Mouse (Mus musculus) forebrain, embryonic 12.5 days (tissue): ENCODE measurements around the gene Rin1. TPM values are rescaled to one million over a fixed set of nuclear protein-coding genes. Genes with fewer than 3 reads are reported as not detected.
"Not testable (repeated sequence)": the region's sequence is repeated elsewhere in the genome, so short reads cannot be mapped to it uniquely, and the experiment has no call there.

Experiments used
- ATAC-seq: fragments of 200-750 bp; cut with Nextera tagmentation; 2 replicates; pipeline ENCODE4 v1.8.0; 2017; ENCODE audit warnings: moderate TSS enrichment; ENCODE audit not compliant: low FRiP score
- H3K27ac ChIP-seq: fragments of 300-500 bp; sonication (generic); 2 replicates; pipeline ENCODE4 v1.5.1; 2016; ENCODE audit warnings: mild to moderate bottlenecking
- H3K27me3 ChIP-seq: fragments of 300-500 bp; sonication (generic); 2 replicates; pipeline ENCODE4 v1.6.1; 2016; ENCODE audit warnings: mild to moderate bottlenecking
- H3K36me3 ChIP-seq: fragments of 300-500 bp; sonication (generic); replicated peaks from 2 replicates; pipeline ENCODE4 v1.6.1; 2016; ENCODE audit warnings: mild to moderate bottlenecking
- H3K4me1 ChIP-seq: fragments of 300-500 bp; sonication (generic); 2 replicates; pipeline ENCODE4 v1.6.1; 2016
- H3K4me2 ChIP-seq: fragments of 300-500 bp; sonication (generic); 2 replicates; pipeline ENCODE4 v1.6.1; 2016; ENCODE audit warnings: mild to moderate bottlenecking, moderate library complexity
- H3K4me3 ChIP-seq: fragments of 300-500 bp; sonication (generic); replicated peaks from 2 replicates; pipeline ENCODE4 v1.5.1; 2016; ENCODE audit warnings: mild to moderate bottlenecking
- H3K9ac ChIP-seq: fragments of 300-500 bp; sonication (generic); 2 replicates; pipeline ENCODE4 v1.6.1; 2016; ENCODE audit warnings: mild to moderate bottlenecking
- H3K9me3 ChIP-seq: fragments of 300-500 bp; sonication (generic); 2 replicates; pipeline ENCODE4 v1.6.1; 2016
- WGBS: fragments of 180-500 bp; shearing (Covaris S2); methylation state at CpG from one replicate; pipeline ENCODE4 v1.1.7; 2016; 5-methylcytosine and 5-hydroxymethylcytosine counted together
- polyA plus RNA-seq: library from polyadenylated mRNA; unstranded; fragments of >200 nt; fragmentation: Nextera tagmentation; extraction: Ambion mirVana; gene quantifications from 2 replicates; pipeline ENCODE4 v1.2.1, GENCODE M21; 2016

Rin1 gene
- polyA plus RNA-seq, 1 experiment from 2014 or later, result 1.6 TPM

DNA sequence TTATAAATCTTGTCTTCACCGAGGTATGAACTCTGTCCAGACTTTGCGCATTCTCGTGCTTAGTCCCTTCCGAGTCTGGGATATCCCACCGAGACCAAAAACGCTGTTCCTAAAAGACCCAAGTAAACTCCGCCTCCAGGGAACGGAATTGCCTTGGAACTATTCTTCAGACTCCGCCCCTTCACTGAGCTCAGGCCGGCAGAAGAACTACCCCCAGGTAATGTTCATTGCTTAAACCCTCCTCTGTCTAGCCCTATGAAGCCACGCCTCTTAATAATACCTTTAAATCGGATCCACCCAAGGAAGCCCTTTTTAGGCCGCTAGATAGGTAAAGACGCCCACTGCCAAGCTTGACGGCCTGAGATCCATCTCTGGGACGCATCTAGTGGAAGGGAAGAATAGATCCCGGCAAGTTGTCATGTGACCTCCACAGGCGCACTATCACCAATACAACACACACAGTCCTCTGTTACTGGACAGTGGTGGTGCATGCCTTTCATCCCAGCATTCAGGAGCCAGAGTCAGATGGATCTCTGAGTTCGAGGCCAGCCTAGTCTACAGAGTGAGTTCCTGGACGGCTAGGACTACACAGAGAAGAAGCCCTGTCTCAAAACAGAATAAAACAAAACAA is 22.2 kb downstream of the Rin1 start:
- Histone ChIP-seq H3K36me3 (no peaks in the 10 kb centered on the region), H3K4me3 (peak overlapping the region; percentile 42), H3K9me3 (no peaks in the 10 kb centered on the region), H3K4me1 (peaks cover 47% of the 10 kb centered on the region), H3K4me2 (peak overlapping the region; percentile 66), H3K27ac (peak overlapping the region; percentile 87), H3K27me3 (peaks cover 47% of the 10 kb centered on the region), H3K9ac (peak overlapping the region; percentile 29; the same call in 1 of the 2 replicates)
- peak; percentile 28 for ATAC-seq
- 4% methylated on average over 20 of the region's 20 CpGs for WGBS

DNA sequence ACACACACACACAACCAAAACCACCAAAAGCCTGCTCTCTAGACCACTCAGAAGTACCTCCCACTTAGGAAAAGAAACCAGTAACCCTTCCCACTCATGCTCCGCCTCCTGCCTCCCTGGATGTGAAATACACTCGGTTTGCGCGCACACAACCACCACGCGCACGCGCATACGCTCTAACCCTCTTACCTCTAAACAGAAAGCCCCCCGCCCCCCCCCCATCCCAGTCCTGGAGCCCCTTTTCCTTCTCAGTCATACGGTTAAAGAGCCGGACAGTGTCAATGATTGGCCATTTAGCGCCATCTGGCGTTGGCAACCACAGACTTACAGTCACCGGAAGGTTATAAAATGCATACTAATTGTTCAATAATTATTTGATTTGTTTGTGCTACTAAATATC is 22.7 kb downstream of the Rin1 start:
- peaks cover 41% of the 10 kb centered on the region for H3K4me1 ChIP-seq

DNA sequence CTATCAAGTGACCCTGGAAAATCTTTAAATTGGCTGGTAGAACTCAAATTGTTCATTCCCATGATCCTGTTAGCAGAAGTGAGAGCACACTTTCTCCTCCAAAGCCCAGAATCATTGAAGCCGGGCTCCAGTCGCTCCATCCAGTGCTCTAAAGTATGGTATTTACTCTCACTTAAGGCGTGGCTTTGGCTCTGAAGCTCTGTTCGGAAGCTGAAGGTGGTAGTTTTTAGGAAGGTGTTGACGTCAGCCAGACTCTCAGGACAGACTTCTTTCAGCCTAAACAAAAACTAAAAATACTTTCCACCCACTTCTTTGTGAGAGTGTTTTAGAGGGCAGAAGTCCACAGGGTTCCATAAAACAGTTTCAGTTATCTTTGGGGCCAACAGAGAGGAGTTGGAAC is 23.2 kb downstream of the Rin1 start:
- Histone ChIP-seq H3K36me3 (no peaks in the 10 kb centered on the region), H3K9me3 (no peaks in the 10 kb centered on the region), H3K27me3 (peaks cover 41% of the 10 kb centered on the region), H3K27ac (no peak overlapping the region), H3K4me2 (no peak overlapping the region), H3K4me1 (peaks cover 37% of the 10 kb centered on the region), H3K9ac (no peak overlapping the region), H3K4me3 (no peak overlapping the region)
- 41% methylated on average over 5 of the region's 5 CpGs for WGBS
- ATAC-seq, result no peak

More for the DNA sequence above, 22.7 kb downstream of the Rin1 start:
- Histone ChIP-seq H3K9me3 (no peaks in the 10 kb centered on the region), H3K36me3 (no peaks in the 10 kb centered on the region), H3K4me3 (peak overlapping the region; percentile 42), H3K27ac (peak overlapping the region; percentile 87; the same call in 1 of the 2 replicates), H3K27me3 (peaks cover 42% of the 10 kb centered on the region), H3K9ac (no peak overlapping the region), H3K4me2 (peak overlapping the region; percentile 66)
- 1% methylated on average over 15 of the region's 15 CpGs for WGBS
- peak; percentile 28; the same call in 1 of the 2 replicates for ATAC-seq

DNA sequence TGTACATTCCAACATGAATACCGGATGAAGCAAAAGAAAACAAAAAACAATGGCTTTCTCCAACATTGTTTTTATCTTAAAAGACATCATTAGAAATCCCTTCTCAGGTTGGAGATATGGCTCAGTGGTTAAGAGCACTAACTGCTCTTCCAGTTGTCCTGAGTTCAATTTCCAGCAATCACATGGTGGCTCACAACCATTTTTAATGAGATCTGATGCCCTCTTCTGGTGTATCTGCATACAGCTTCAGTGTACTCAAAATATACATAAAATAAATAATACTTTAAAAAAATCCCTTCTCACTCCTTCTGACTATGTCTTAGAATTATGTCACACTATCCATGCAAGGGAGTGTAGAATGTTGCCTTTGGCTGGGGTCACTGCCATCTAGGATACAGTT is 29.0 kb downstream of the Rin1 start:
- H3K9me3 ChIP-seq, result no peaks in the 10 kb centered on the region
- peaks cover 58% of the 10 kb centered on the region for H3K27me3 ChIP-seq
- H3K4me2 ChIP-seq, result no peak overlapping the region
- ATAC-seq, result no peak
- H3K27ac ChIP-seq, result no peak overlapping the region
- H3K9ac ChIP-seq, result no peak overlapping the region
- no peaks in the 10 kb centered on the region for H3K36me3 ChIP-seq
- WGBS, result 92% methylated on average over 1 of the region's 1 CpGs
- H3K4me3 ChIP-seq, result no peak overlapping the region
- H3K4me1 ChIP-seq, result no peaks in the 10 kb centered on the region

DNA sequence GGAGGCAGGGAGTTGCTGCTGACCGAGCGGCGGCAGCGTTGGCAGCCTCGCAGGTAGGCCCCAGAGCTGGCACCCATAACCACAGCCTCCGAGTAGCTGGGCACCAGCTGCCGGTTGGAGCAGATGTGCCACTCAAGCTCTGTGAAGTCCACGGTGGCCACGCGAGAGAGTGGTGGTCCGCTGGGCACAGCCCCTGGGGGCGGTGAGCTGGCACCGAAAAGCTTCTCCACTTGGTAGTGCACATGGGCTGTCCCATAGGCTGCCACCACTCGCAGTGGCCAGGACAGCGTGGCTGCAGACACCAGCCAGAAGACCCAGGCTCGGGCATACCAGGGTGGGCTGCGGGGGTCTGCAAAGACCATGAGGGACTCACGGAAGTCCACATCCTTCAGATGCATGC is 31.7 kb downstream of the Rin1 start:
- H3K4me3 ChIP-seq, result 0 out of 2 replicates have a peak overlapping the region, but pooled peaks have one; percentile 2
- no peak overlapping the region for H3K9ac ChIP-seq
- H3K4me2 ChIP-seq, result no peak overlapping the region
- no peak overlapping the region for H3K27ac ChIP-seq
- no peaks in the 10 kb centered on the region for H3K36me3 ChIP-seq
- 70% methylated on average over 18 of the region's 18 CpGs for WGBS
- peaks cover 76% of the 10 kb centered on the region for H3K27me3 ChIP-seq
- no peaks in the 10 kb centered on the region for H3K9me3 ChIP-seq
- H3K4me1 ChIP-seq, result peaks cover 12% of the 10 kb centered on the region
- no peak for ATAC-seq

DNA sequence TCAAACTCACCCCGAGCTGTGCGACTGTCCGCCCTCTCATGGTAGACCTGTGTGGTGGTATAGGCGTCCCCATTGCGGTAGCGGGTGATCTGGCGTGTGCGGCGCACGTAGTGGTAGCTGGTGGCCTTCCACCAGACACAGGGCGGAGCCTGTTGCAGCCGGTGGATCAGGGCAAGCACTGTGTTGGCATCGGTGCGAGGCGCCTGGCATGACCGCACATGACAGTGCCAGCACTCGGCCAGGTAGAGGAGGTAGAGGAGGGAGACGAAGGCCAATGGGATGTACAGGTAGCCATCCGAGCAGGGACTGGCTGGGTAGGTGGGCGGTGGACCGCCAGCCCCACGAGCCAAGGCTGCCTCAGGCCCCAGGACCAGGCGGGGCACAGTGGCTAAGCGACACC is 32.3 kb downstream of the Rin1 start:
- H3K36me3 ChIP-seq, result no peaks in the 10 kb centered on the region
- H3K9me3 ChIP-seq, result no peaks in the 10 kb centered on the region
- 0 out of 2 replicates have a peak overlapping the region, but pooled peaks have one; percentile 2 for H3K4me3 ChIP-seq
- ATAC-seq, result no peak
- no peak overlapping the region for H3K9ac ChIP-seq
- no peak overlapping the region for H3K27ac ChIP-seq
- H3K27me3 ChIP-seq, result peaks cover 76% of the 10 kb centered on the region
- peaks cover 16% of the 10 kb centered on the region for H3K4me1 ChIP-seq
- WGBS, result 76% methylated on average over 24 of the region's 24 CpGs
- H3K4me2 ChIP-seq, result no peak overlapping the region

DNA sequence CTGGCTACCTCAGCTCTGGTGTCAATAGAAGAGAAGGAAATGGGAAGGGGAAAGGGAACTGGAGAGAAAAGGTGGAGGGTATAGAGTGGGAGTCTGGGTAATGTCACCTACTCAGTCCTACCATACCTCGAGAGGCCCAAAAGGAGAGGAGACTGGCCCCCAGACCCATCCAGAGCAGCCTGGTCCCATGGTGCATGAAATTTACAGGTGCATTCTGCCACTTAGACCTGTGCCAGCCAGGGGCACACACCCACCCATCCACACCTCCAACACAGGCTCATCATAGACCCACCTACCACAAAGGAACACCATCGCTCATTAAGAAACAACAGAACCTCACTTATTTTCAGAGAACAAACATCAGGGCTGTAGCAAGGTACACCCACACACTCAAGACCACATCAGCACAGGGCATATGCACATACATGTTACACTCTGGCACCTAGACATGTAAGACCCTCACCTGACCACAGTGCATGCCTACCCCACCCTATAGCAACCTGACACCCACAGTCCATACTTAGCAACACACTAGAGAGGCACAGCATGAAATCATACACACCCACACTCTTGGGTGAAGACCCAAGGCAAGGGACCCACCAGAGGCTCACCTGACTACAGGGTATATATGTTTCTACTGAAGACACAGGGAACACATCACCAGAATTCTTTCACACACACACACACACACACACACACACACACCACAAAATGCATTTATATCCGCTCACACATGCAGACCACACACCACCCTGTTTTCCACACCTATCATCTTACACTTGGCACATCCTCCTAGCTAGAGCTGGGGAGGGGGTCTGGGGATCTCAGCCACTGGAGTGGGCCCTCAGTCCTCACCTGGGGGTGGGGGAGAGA is 33.9 kb downstream of the Rin1 start:
- H3K9ac ChIP-seq, result no peak overlapping the region

DNA sequence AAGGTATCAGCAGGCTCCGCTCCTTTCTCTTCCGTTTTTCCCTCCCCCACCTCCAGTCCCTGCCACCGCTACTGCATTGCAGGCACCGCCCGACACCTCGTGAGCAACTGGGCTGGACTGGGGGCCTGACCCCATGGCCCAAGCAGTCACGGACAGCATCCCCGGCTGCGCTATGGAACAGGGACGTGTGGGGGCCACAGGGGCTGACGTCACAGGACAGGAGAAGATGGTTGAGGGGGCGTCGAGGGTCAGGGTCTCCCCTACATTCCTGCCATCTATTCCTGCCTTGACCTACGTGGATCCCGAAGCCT is 34.5 kb downstream of the Rin1 start:
- Histone ChIP-seq H3K27me3 (peaks cover 68% of the 10 kb centered on the region), H3K4me2 (peak overlapping the region; percentile 83), H3K9ac (peak overlapping the region; percentile 57; the same call in 1 of the 2 replicates), H3K4me1 (peaks cover 28% of the 10 kb centered on the region), H3K27ac (no peak overlapping the region), H3K36me3 (0 out of 2 replicates have a peak, but pooled peaks cover 4% of the 10 kb centered on the region), H3K9me3 (no peaks in the 10 kb centered on the region), H3K4me3 (peak overlapping the region; percentile 48)
- WGBS, result 5% methylated on average over 15 of the region's 15 CpGs
- ATAC-seq, result no peak

More for the DNA sequence above, 33.9 kb downstream of the Rin1 start:
- Histone ChIP-seq H3K4me3 (peak overlapping the region; percentile 48; the same call in 1 of the 2 replicates), H3K4me1 (peaks cover 22% of the 10 kb centered on the region), H3K4me2 (peak overlapping the region; percentile 83; the same call in 1 of the 2 replicates), H3K9me3 (no peaks in the 10 kb centered on the region), H3K27me3 (peaks cover 72% of the 10 kb centered on the region), H3K27ac (no peak overlapping the region), H3K36me3 (no peaks in the 10 kb centered on the region)
- ATAC-seq, result no peak
- WGBS, result 66% methylated on average over 3 of the region's 3 CpGs

DNA sequence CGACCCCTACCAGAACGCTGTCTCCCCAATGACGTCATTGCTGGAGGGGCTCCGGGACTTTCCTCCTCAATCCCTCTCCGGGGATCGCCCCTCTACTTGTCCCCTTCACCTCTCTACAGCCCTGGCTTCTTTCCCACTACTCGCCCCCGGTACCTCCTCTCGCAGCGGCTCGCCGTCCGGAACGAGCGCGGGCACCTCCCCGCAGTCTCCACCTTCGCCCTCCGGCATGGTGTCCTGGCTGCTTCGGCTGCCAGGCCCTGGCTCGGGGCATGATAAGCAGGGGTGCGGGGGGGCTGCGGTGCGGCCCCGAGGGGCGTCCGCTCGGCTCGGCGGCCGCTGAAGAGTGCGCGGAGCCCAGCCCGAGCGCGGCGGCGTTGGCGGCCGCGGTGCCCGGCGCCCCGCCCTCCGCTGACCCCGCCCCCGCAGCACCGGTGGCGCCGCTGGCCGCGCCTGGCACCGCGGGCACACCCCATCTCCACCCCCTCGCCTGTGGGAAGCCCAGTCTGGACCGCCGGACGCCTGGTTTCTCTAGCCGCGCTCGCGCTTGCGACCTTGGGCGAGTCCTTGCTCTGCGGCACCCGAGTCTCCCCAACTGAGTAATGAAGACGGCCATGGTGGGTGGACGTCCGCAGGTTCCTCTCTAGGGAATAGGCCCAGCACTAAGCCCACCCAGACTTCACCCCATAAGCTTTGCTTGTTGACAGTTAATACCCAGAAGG is 35.0 kb downstream of the Rin1 start, which contains the start of gene Tmem151a:
Gene Tmem151a (minus strand): TSS at position 387 of the 719 bp plus-strand sequence.
- peak within 1 kb of the TSS; percentile 48 for H3K4me3 ChIP-seq
- peak within 1 kb of the TSS; percentile 57 for H3K9ac ChIP-seq
- peaks cover 28% of the 10 kb centered on the region for H3K4me1 ChIP-seq
- no peak for ATAC-seq
- peak within 1 kb of the TSS; percentile 83 for H3K4me2 ChIP-seq
- H3K27me3 ChIP-seq, result peaks cover 63% of the 10 kb centered on the region
- under 1% methylated on average over 69 of the region's 69 CpGs for whole genome bisulfite sequencing
- no peaks in the 10 kb centered on the region for H3K9me3 ChIP-seq
- H3K36me3 ChIP-seq, result peaks cover 7% of the 10 kb centered on the region; the same call in 1 of the 2 replicates
- no peak within 1 kb of the TSS for H3K27ac ChIP-seq

DNA sequence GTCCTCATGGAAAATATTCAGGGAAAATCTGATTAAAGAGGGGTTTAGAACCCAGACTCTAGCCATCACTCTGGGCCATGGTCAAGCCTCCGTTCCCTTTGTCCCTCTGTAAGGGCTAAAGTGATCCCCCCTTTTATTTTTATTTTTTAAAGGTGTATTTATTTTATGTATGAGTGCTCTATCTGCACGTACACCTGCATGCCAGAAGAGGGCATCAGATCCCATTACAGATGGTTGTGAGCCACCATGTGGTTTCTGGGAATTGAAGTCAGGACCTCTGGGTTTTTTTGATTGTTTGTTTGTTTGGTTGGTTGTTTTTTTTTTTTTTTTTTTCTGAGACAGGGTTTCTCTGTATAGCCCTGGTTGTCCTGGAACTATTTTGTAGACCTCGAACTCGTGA is 36.3 kb downstream of the Rin1 start:
- not testable (repeated sequence) for H3K27ac ChIP-seq, H3K9me3 ChIP-seq, ATAC-seq, H3K4me2 ChIP-seq, H3K9ac ChIP-seq, H3K4me3 ChIP-seq
- peaks cover 51% of the 10 kb centered on the region for H3K27me3 ChIP-seq
- WGBS, result 61% methylated on average over 4 of the region's 4 CpGs
- peaks cover 28% of the 10 kb centered on the region for H3K4me1 ChIP-seq
- H3K36me3 ChIP-seq, result peaks cover 18% of the 10 kb centered on the region

DNA sequence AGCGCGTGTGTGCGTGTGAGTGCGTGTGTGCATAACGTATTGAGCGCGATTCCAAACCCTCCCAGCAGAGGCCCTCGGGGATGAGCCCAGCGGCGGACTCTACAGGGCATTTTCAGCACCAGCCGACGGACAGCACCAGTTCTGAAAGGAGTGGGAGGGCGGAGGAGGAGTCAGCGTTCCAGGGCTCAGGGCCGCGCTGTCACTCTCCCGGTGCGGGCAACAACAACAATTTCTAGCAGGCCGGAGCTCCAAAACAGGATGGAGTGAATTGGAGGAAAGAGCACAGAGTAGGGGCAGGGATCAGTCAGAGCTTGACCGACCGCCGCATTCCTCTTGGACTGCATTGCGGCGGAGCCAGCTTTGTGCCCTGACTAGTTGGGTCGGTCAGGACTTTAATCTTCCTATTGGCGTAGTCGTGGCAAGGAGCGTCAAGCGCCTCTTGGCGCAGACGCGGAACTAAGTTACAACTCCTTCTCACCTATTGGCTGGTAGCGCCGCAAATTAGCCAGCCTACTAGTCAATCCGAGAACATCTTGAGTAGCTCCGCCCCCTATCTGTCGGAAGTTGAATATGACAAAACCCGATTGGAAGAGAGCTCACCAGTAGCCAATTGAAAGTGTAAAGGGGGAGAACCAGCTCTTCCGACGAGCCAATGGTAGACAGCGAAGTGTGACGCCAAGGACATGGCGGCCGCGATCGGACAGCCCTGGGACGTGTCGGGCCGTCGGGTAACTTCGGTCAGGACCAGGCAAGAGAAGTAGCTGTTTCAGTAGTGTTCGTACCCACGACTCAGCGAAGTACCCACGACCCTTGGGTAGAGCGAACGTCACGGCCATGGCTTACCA is 37.8 kb downstream of the Rin1 start, which contains the start of gene Yif1a:
Gene Yif1a (plus strand): TSS at position 655 of the 845 bp plus-strand sequence.
- peak within 1 kb of the TSS; percentile 78 for H3K27ac ChIP-seq
- H3K27me3 ChIP-seq, result peaks cover 35% of the 10 kb centered on the region
- peaks cover 34% of the 10 kb centered on the region for H3K36me3 ChIP-seq
- peak within 1 kb of the TSS; percentile 74 for H3K9ac ChIP-seq
- H3K9me3 ChIP-seq, result no peaks in the 10 kb centered on the region
- H3K4me2 ChIP-seq, result peak within 1 kb of the TSS; percentile 87
- under 1% methylated on average over 58 of the region's 58 CpGs for WGBS
- H3K4me3 ChIP-seq, result peak within 1 kb of the TSS; percentile 85
- ATAC-seq, result peak; percentile 96
- peaks cover 29% of the 10 kb centered on the region for H3K4me1 ChIP-seq
